Mouse (Mus musculus) brain, embryonic 14.5 days (tissue): ENCODE data around the gene Cnot10.

Experiments
- CTCF ChIP-seq: fragments of 200-500 bp; IDR thresholded peaks from 2 replicates; pipeline ENCODE4 v1.5.1; 2012; ENCODE audit warnings: inconsistent platforms, mild to moderate bottlenecking, moderate library complexity, borderline replicate concordance; ENCODE audit not compliant: insufficient read depth, insufficient read length; ENCODE audit errors: extremely low read depth
- POLR2A ChIP-seq: fragments of 200-500 bp; IDR thresholded peaks from 2 replicates; pipeline ENCODE4 v1.6.1; 2012; ENCODE audit warnings: mild to moderate bottlenecking, inconsistent platforms, borderline replicate concordance; ENCODE audit not compliant: poor library complexity, insufficient read depth, insufficient read length, severe bottlenecking; ENCODE audit errors: extremely low read depth

GRCm38 (mm10) chr9:114585017-114585345 is 55.0 kb downstream of the Cnot10 start:
- peak; percentile 15; the same call in 1 of the 2 replicates for TF ChIP-seq CTCF
- no peak for TF ChIP-seq POLR2A
